Mouse (Mus musculus) lung, postnatal 0 days (tissue): ENCODE measurements around the gene Mrgpre.

Source experiments
- CTCF ChIP-seq: IDR thresholded peaks from 2 replicates; pipeline ENCODE4 v1.5.1; 2016; ENCODE audit warnings: antibody characterized with exemption, mild to moderate bottlenecking
- EP300 ChIP-seq: IDR thresholded peaks from 2 replicates; pipeline ENCODE4 v1.6.1; 2016; ENCODE audit warnings: antibody characterized with exemption, mild to moderate bottlenecking, control low read depth

DNA sequence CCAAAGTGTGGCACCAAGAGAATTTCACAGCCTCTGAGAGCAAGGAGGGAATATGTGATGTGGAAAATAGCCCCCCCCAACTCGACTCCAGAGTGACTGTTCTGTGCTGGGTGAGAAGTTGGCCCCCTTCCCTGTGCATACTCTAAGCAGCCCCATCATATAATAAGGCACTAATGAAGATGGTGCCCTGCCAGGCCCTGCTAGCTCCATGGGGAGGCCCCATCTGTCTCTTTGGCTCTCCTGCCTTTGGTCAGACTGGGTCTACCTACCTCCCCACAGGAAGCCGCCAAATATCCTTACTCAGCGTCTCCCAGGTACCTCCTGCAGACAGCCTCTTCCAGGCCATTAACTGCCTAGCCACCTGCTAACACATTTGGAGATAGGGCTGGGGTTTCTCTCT, 25.3 kb downstream of the Mrgpre start:
- TF ChIP-seq CTCF (no peak), EP300 (no peak)
